Mouse (Mus musculus) Patski (cell line): ENCODE results near the gene Astn2. TPM values are rescaled to one million over a fixed set of nuclear protein-coding genes. Genes with fewer than 3 reads are reported as not detected.

Experiments used
- ATAC-seq: fragments of 100-300 bp; one replicate; pipeline ENCODE4 v1.8.0; 2021
- CTCF ChIA-PET: fragments of 350-600 bp; sonication (Branson Sonifier 250); formaldehyde crosslinking; loops from one replicate; lab custom pipeline; 2022; ENCODE audit warnings: inconsistent platforms; lab: Charles Lee
- POLR2A ChIA-PET: fragments of 350-600 bp; sonication (Branson Sonifier 250); formaldehyde crosslinking; loops from one replicate; lab custom pipeline; 2022; ENCODE audit warnings: antibody characterized with exemption, inconsistent platforms; lab: Charles Lee
- DNase-seq: peaks from one replicate; pipeline ENCODE4 v3.0.0-alpha.2; 2011; ENCODE audit warnings: low read depth, low spot score
- H3K27me3 ChIP-seq: fragments of 371-371 bp; one replicate; pipeline ENCODE4 v1.5.1; 2021
- CTCF ChIP-seq: fragments of 100-300 bp; IDR thresholded peaks from one replicate; pipeline ENCODE4 v1.5.1; 2021
- in situ Hi-C: fragments of 300-500 bp; cut with MboI; formaldehyde crosslinking; loops from 3 replicates; pipeline ENCODE4 v1.11.1; 2018; ENCODE audit warnings: low pct_unique_long_range_greater_than_20kb, mixed read lengths
- polyA plus RNA-seq: library from polyadenylated mRNA; unstranded; gene quantifications from one replicate; pipeline ENCODE4 v1.2.3, GENCODE M21; 2021

The Astn2 gene
- 0.19 TPM for polyA plus RNA-seq

- TF ChIP-seq CTCF = no peak
- ATAC-seq (peak; percentile 17), DNase-seq (no peak)
- ChIA-PET CTCF (interaction anchor here (1.0 kb wide), 1 partner anchor 12 kb away, joined by 3 read pairs; no protein-coding TSS in a partner anchor), POLR2A (no interaction called here)
- in situ Hi-C loops = loop anchor here (10.0 kb wide), 1 partner anchor 749 kb away; no protein-coding TSS in a partner anchor
- H3K27me3 ChIP-seq = peaks cover 19% of the 10 kb centered on the region
These were observed at the start of gene Astn2 for GRCm38 (mm10) chr4:66404201-66404711. Gene Astn2, minus strand, starts transcription at chr4:66404611.

GRCm38 (mm10) chr4:66450115-66450514 is 45.7 kb upstream of the Astn2 start:
- TF ChIP-seq CTCF = peak; percentile 5
- no peak for ATAC-seq
- in situ Hi-C loops = no loop called here
- DNase-seq = no peak
- ChIA-PET POLR2A (no interaction called here), CTCF (no interaction called here)
- H3K27me3 ChIP-seq = no peaks in the 10 kb centered on the region

- ChIA-PET POLR2A (no interaction called here), CTCF (no interaction called here)
- in situ Hi-C loops = no loop called here
- DNase-seq (no peak), ATAC-seq (no peak)
- no peaks in the 10 kb centered on the region for H3K27me3 ChIP-seq
- TF ChIP-seq CTCF = no peak
These were observed 26.8 kb upstream of the Astn2 start for GRCm38 (mm10) chr4:66431256-66431655.

GRCm38 (mm10) chr4:66425804-66426203 is 21.4 kb upstream of the Astn2 start:
- ChIA-PET CTCF (no interaction called here), POLR2A (no interaction called here)
- ATAC-seq (peak; percentile 65), DNase-seq (peak; percentile 63)
- no peaks in the 10 kb centered on the region for H3K27me3 ChIP-seq
- no peak for TF ChIP-seq CTCF
- in situ Hi-C loops = no loop called here

- no peak for TF ChIP-seq CTCF
- H3K27me3 ChIP-seq = no peaks in the 10 kb centered on the region
- DNase-seq (no peak), ATAC-seq (no peak)
- CTCF ChIA-PET = interaction anchor here (0.6 to 1.6 kb wide), 2 partner anchors 13 to 174 kb away, joined by 3 read pairs; no protein-coding TSS in a partner anchor
- in situ Hi-C loops = no loop called here
- POLR2A ChIA-PET = no interaction called here
These were observed 10.4 kb upstream of the Astn2 start for GRCm38 (mm10) chr4:66414778-66415177.

GRCm38 (mm10) chr4:66405086-66405485 is 675 bp upstream of the Astn2 start:
- no peak for TF ChIP-seq CTCF
- ChIA-PET CTCF (no interaction called here), POLR2A (no interaction called here)
- DNase-seq (no peak), ATAC-seq (no peak)
- in situ Hi-C loops = loop anchor here (10.0 kb wide), 1 partner anchor 750 kb away; no protein-coding TSS in a partner anchor
- H3K27me3 ChIP-seq = peaks cover 19% of the 10 kb centered on the region

GRCm38 (mm10) chr4:66403708-66404200 is 657 bp downstream of the Astn2 start:
- peaks cover 19% of the 10 kb centered on the region for H3K27me3 ChIP-seq
- in situ Hi-C loops = loop anchor here (10.0 kb wide), 1 partner anchor 749 kb away; no protein-coding TSS in a partner anchor
- DNase-seq = no peak
- ChIA-PET POLR2A (no interaction called here), CTCF (interaction anchor here (1.0 to 1.4 kb wide), 2 partner anchors 13 kb away, joined by 3 to 4 read pairs; no protein-coding TSS in a partner anchor)
- no peak for TF ChIP-seq CTCF
- peak; percentile 47 for ATAC-seq

GRCm38 (mm10) chr4:66403116-66403707 is 1.2 kb downstream of the Astn2 start:
- ChIA-PET CTCF (interaction anchor here (1.0 to 1.4 kb wide), 2 partner anchors 12 to 13 kb away, joined by 3 to 4 read pairs; no protein-coding TSS in a partner anchor), POLR2A (no interaction called here)
- no peak for TF ChIP-seq CTCF
- in situ Hi-C loops = loop anchor here (10.0 kb wide), 1 partner anchor 748 kb away; no protein-coding TSS in a partner anchor
- H3K27me3 ChIP-seq = peaks cover 19% of the 10 kb centered on the region
- DNase-seq (no peak), ATAC-seq (no peak)

- POLR2A ChIA-PET = no interaction called here
- CTCF ChIA-PET = interaction anchor here (0.6 to 1.4 kb wide), 2 partner anchors 12 to 28 kb away, joined by 3 to 4 read pairs; no protein-coding TSS in a partner anchor
- no peak for ATAC-seq
- in situ Hi-C loops = loop anchor here (10.0 kb wide), 1 partner anchor 748 kb away; no protein-coding TSS in a partner anchor
- no peak for TF ChIP-seq CTCF
- H3K27me3 ChIP-seq = peaks cover 19% of the 10 kb centered on the region
- no peak for DNase-seq
These were observed 1.8 kb downstream of the Astn2 start for GRCm38 (mm10) chr4:66402611-66403010.

- in situ Hi-C loops = loop anchor here (10.0 kb wide), 1 partner anchor 746 kb away; no protein-coding TSS in a partner anchor
- no peak for TF ChIP-seq CTCF
- ChIA-PET CTCF (interaction anchor here (0.9 to 1.4 kb wide), 2 partner anchors 10 to 13 kb away, joined by 3 read pairs; no protein-coding TSS in a partner anchor), POLR2A (no interaction called here)
- peaks cover 19% of the 10 kb centered on the region for H3K27me3 ChIP-seq
- ATAC-seq = no peak
- DNase-seq = no peak
These were observed 3.2 kb downstream of the Astn2 start for GRCm38 (mm10) chr4:66401186-66401681.
